Mouse (Mus musculus) kidney, postnatal 0 days (tissue): Measurements from ENCODE around the gene Akr1c14. TPM values are rescaled to one million over a fixed set of nuclear protein-coding genes. Genes with fewer than 3 reads are reported as not detected.

Experiments used
- ATAC-seq: fragments of 200-750 bp; cut with Nextera tagmentation; replicated peaks from 2 replicates; pipeline ENCODE4 v1.8.0; 2017; ENCODE audit warnings: low read depth, moderate number of reproducible peaks, moderate TSS enrichment, moderate library complexity; ENCODE audit not compliant: low FRiP score
- DNase-seq: peaks from one replicate; pipeline ENCODE4 v3.0.0-alpha.2; 2016; ENCODE audit warnings: low spot score
- H3K27ac ChIP-seq: fragments of 300-500 bp; sonication (generic); 2 replicates; pipeline ENCODE4 v1.5.1; 2014; ENCODE audit warnings: mild to moderate bottlenecking
- H3K27me3 ChIP-seq: fragments of 300-500 bp; sonication (generic); 2 replicates; pipeline ENCODE4 v1.6.1; 2014; ENCODE audit warnings: low read length, mixed read lengths; ENCODE audit not compliant: insufficient read depth
- H3K36me3 ChIP-seq: fragments of 300-500 bp; sonication (generic); 2 replicates; pipeline ENCODE4 v1.6.1; 2014; ENCODE audit warnings: low read length, mixed read lengths; ENCODE audit not compliant: insufficient read depth
- H3K4me1 ChIP-seq: fragments of 300-500 bp; sonication (generic); replicated peaks from 2 replicates; pipeline ENCODE4 v1.6.1; 2014; ENCODE audit warnings: antibody characterized with exemption, low read length, mixed read lengths; ENCODE audit not compliant: insufficient read depth
- H3K4me2 ChIP-seq: fragments of 300-500 bp; sonication (generic); 2 replicates; pipeline ENCODE4 v1.6.1; 2014; ENCODE audit warnings: mild to moderate bottlenecking, low read length, moderate library complexity, mixed read lengths
- H3K4me3 ChIP-seq: fragments of 300-500 bp; sonication (generic); replicated peaks from 2 replicates; pipeline ENCODE4 v1.5.1; 2014; ENCODE audit warnings: low read depth, low read length
- H3K9ac ChIP-seq: fragments of 300-500 bp; sonication (generic); 2 replicates; pipeline ENCODE4 v1.6.1; 2014; ENCODE audit warnings: low read depth, low read length
- H3K9me3 ChIP-seq: fragments of 300-500 bp; sonication (generic); replicated peaks from 2 replicates; pipeline ENCODE4 v1.6.1; 2016; ENCODE audit warnings: low read length, inconsistent platforms, mixed read lengths
- CTCF ChIP-seq: IDR thresholded peaks from 2 replicates; pipeline ENCODE4 v1.5.1; 2016; ENCODE audit warnings: antibody characterized with exemption, low read depth, mild to moderate bottlenecking, moderate library complexity
- WGBS: fragments of 180-500 bp; shearing (Covaris S2); extraction: QIAGEN DNeasy Blood & Tissue Kit; methylation state at CpG from one replicate; pipeline ENCODE4 v1.1.7; 2014; 5-methylcytosine and 5-hydroxymethylcytosine counted together
- polyA plus RNA-seq: library from polyadenylated mRNA; unstranded; fragments of >200 nt; fragmentation: Nextera tagmentation; extraction: Ambion mirVana; gene quantifications from 2 replicates; pipeline ENCODE4 v1.2.1, GENCODE M21; 2015

The Akr1c14 gene
- polyA plus RNA-seq: 1.7 and 2.0 TPM in 2 replicates

- Histone ChIP-seq H3K27ac (no peak within 1 kb of the TSS), H3K4me1 (no peaks in the 10 kb centered on the region), H3K4me3 (no peak within 1 kb of the TSS), H3K36me3 (no peaks in the 10 kb centered on the region), H3K9ac (no peak within 1 kb of the TSS), H3K4me2 (no peak within 1 kb of the TSS), H3K27me3 (no peaks in the 10 kb centered on the region), H3K9me3 (no peaks in the 10 kb centered on the region)
- WGBS: 53% methylated on average over 2 of the region's 2 CpGs
- no peak for TF ChIP-seq CTCF
- ATAC-seq (0 out of 2 replicates have a peak, but pooled peaks have one; percentile 29), DNase-seq (no peak)
Measured at GRCm38 (mm10) chr13:4048719-4049118, at the start of gene Akr1c14. Gene Akr1c14 (plus strand): TSS chr13:4049011.

GRCm38 (mm10) chr13:4001687-4002086, 47.1 kb upstream of the Akr1c14 start:
- no peaks in the 10 kb centered on the region for H3K9me3 ChIP-seq
- no peak overlapping the region for H3K27ac ChIP-seq
- H3K36me3 ChIP-seq: no peaks in the 10 kb centered on the region
- WGBS: 11% methylated on average over 3 of the region's 3 CpGs
- H3K4me3 ChIP-seq: no peak overlapping the region
- no peaks in the 10 kb centered on the region for H3K4me1 ChIP-seq
- no peak overlapping the region for H3K4me2 ChIP-seq
- ATAC-seq (no peak; the same call in 1 of the 2 replicates), DNase-seq (peak; percentile 76)
- H3K9ac ChIP-seq: no peak overlapping the region
- H3K27me3 ChIP-seq: no peaks in the 10 kb centered on the region
- TF ChIP-seq CTCF: peak; percentile 91

GRCm38 (mm10) chr13:4010784-4011183, 38.0 kb upstream of the Akr1c14 start:
- ATAC-seq (no peak), DNase-seq (no peak)
- no peaks in the 10 kb centered on the region for H3K4me1 ChIP-seq
- no peaks in the 10 kb centered on the region for H3K36me3 ChIP-seq
- H3K9me3 ChIP-seq: no peaks in the 10 kb centered on the region
- no peaks in the 10 kb centered on the region for H3K27me3 ChIP-seq
- no peak for TF ChIP-seq CTCF
- WGBS: 75% methylated on average over 4 of the region's 4 CpGs
- no peak overlapping the region for H3K27ac ChIP-seq
- H3K4me2 ChIP-seq: no peak overlapping the region
- no peak overlapping the region for H3K4me3 ChIP-seq
- no peak overlapping the region for H3K9ac ChIP-seq

GRCm38 (mm10) chr13:4013811-4014210, 35.0 kb upstream of the Akr1c14 start:
- Histone ChIP-seq H3K27me3 (no peaks in the 10 kb centered on the region), H3K9me3 (no peaks in the 10 kb centered on the region), H3K27ac (no peak overlapping the region), H3K9ac (no peak overlapping the region), H3K4me2 (no peak overlapping the region), H3K4me1 (no peaks in the 10 kb centered on the region), H3K4me3 (no peak overlapping the region), H3K36me3 (no peaks in the 10 kb centered on the region)
- DNase-seq (peak; percentile 62), ATAC-seq (no peak)
- TF ChIP-seq CTCF: peak; percentile 60

DNA sequence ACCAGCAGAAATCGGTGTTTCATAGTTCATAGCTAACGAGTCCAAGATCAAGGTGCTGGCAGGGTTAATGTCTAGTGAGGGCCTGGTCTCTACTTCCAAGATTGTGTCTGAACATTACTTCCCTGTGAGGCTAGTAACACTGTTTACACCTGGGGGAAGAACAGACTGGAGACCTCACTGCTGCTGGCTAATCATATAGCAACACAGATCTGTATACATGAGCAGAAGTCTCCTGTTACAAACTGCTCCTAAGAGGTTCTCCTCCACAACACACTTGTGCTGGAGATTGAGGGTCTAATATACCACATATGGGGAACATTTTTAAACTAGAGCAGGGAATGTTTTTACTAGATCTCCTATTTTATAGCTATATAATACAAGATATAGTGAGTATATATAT, 18.9 kb upstream of the Akr1c14 start:
- H3K27ac ChIP-seq: no peak overlapping the region
- no peaks in the 10 kb centered on the region for H3K36me3 ChIP-seq
- TF ChIP-seq CTCF: no peak
- WGBS: 58% methylated on average over 2 of the region's 2 CpGs
- H3K9ac ChIP-seq: no peak overlapping the region
- no peaks in the 10 kb centered on the region for H3K4me1 ChIP-seq
- ATAC-seq (no peak), DNase-seq (no peak)
- H3K4me2 ChIP-seq: no peak overlapping the region
- H3K9me3 ChIP-seq: no peaks in the 10 kb centered on the region
- H3K4me3 ChIP-seq: no peak overlapping the region
- H3K27me3 ChIP-seq: no peaks in the 10 kb centered on the region

DNA sequence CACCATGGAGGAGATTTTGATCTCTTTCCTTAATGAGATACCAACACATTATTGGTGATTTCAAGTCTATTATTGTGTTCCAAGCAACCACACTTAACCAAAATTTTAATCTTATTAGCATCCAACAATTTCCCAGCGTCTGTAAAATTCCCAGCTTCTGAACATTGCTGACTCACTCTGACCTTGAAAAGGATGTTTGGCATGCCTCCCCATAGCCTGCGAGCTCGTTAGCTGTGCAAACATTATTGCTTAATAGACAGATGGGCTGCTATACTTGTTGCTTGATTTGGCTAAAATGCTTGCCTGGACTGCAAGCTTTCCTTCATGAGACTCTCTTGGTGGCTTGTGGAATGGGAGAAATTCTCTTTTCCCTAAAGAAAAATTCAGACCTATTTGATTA, 16.3 kb upstream of the Akr1c14 start:
- Histone ChIP-seq H3K27me3 (no peaks in the 10 kb centered on the region), H3K27ac (no peak overlapping the region), H3K9me3 (no peaks in the 10 kb centered on the region), H3K4me2 (no peak overlapping the region), H3K9ac (no peak overlapping the region), H3K36me3 (no peaks in the 10 kb centered on the region), H3K4me3 (no peak overlapping the region), H3K4me1 (no peaks in the 10 kb centered on the region)
- no peak for TF ChIP-seq CTCF
- no peak for ATAC-seq
- WGBS: 54% methylated on average over 3 of the region's 3 CpGs
- peak; percentile 18 for DNase-seq

DNA sequence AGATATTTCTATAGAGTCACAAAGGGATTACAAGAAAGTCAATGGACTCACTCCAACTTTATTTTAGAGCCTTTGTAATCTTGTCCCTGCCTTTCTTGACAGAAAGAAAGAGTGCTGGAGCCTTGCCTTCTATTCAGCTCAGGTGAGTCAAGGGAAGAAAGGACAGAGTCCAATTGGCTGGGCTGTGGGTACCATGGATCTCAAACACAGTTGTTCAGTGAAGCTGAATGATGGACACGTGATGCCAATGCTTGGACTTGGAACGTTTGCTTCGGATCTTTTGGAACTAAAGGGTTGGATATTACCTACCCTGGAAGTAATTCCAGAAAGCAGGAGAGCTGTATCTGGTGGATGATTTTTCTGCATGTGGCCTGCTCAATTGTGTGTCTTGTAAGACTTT, 13.8 kb upstream of the Akr1c14 start:
- H3K9me3 ChIP-seq: no peaks in the 10 kb centered on the region
- DNase-seq (no peak), ATAC-seq (no peak)
- no peaks in the 10 kb centered on the region for H3K4me1 ChIP-seq
- H3K4me2 ChIP-seq: no peak overlapping the region
- no peak overlapping the region for H3K9ac ChIP-seq
- H3K27ac ChIP-seq: no peak overlapping the region
- no peaks in the 10 kb centered on the region for H3K27me3 ChIP-seq
- H3K36me3 ChIP-seq: no peaks in the 10 kb centered on the region
- H3K4me3 ChIP-seq: no peak overlapping the region
- TF ChIP-seq CTCF: no peak
- 86% methylated on average over 3 of the region's 3 CpGs for WGBS
